Mouse (Mus musculus) forebrain, embryonic 11.5 days (tissue): ENCODE data around the gene Arhgef7. TPM values are rescaled to one million over a fixed set of nuclear protein-coding genes. Genes with fewer than 3 reads are reported as not detected.

Source experiments
- ATAC-seq: fragments of 200-750 bp; cut with Nextera tagmentation; replicated peaks from 2 replicates; pipeline ENCODE4 v1.8.0; 2017; ENCODE audit warnings: moderate TSS enrichment; ENCODE audit not compliant: low FRiP score
- DNase-seq: peaks from one replicate; pipeline ENCODE4 v3.0.0-alpha.2; 2017; ENCODE audit warnings: low spot score
- H3K27ac ChIP-seq: fragments of 300-500 bp; sonication (generic); 2 replicates; pipeline ENCODE4 v1.5.1; 2014; ENCODE audit warnings: low read depth, low read length
- H3K27me3 ChIP-seq: fragments of 300-500 bp; sonication (generic); 2 replicates; pipeline ENCODE4 v1.6.1; 2014; ENCODE audit warnings: mild to moderate bottlenecking, low read length, mixed read lengths; ENCODE audit not compliant: control insufficient read depth, insufficient read depth
- H3K36me3 ChIP-seq: fragments of 300-500 bp; sonication (generic); 2 replicates; pipeline ENCODE4 v1.6.1; 2014; ENCODE audit warnings: mild to moderate bottlenecking, low read length, moderate library complexity, mixed read lengths; ENCODE audit not compliant: control insufficient read depth, insufficient read depth
- H3K4me1 ChIP-seq: fragments of 300-500 bp; sonication (generic); replicated peaks from 2 replicates; pipeline ENCODE4 v1.6.1; 2014; ENCODE audit warnings: low read length, mixed read lengths; ENCODE audit not compliant: control insufficient read depth, insufficient read depth
- H3K4me2 ChIP-seq: fragments of 300-500 bp; sonication (generic); 2 replicates; pipeline ENCODE4 v1.6.1; 2014; ENCODE audit warnings: low read depth, mild to moderate bottlenecking, low read length, moderate library complexity, mixed read lengths; ENCODE audit not compliant: severe bottlenecking
- H3K4me3 ChIP-seq: fragments of 300-500 bp; sonication (generic); 2 replicates; pipeline ENCODE4 v1.5.1; 2014; ENCODE audit warnings: low read depth, low read length
- H3K9ac ChIP-seq: fragments of 300-500 bp; sonication (generic); 2 replicates; pipeline ENCODE4 v1.6.1; 2014; ENCODE audit warnings: low read length
- H3K9me3 ChIP-seq: fragments of 300-500 bp; sonication (generic); 2 replicates; pipeline ENCODE4 v1.6.1; 2016; ENCODE audit warnings: low read length, mixed read lengths; ENCODE audit not compliant: control insufficient read depth
- WGBS: fragments of 180-500 bp; shearing (Covaris S2); extraction: QIAGEN DNeasy Blood & Tissue Kit; methylation state at CpG from one replicate; pipeline ENCODE4 v1.1.7; 2014; 5-methylcytosine and 5-hydroxymethylcytosine counted together
- polyA plus RNA-seq: library from polyadenylated mRNA; unstranded; fragments of >200 nt; fragmentation: Nextera tagmentation; extraction: Ambion mirVana; gene quantifications from 2 replicates; pipeline ENCODE4 v1.2.1, GENCODE M21; 2014

Arhgef7 gene
- polyA plus RNA-seq, 1 experiment from 2014 or later: 81.9 TPM

DNA sequence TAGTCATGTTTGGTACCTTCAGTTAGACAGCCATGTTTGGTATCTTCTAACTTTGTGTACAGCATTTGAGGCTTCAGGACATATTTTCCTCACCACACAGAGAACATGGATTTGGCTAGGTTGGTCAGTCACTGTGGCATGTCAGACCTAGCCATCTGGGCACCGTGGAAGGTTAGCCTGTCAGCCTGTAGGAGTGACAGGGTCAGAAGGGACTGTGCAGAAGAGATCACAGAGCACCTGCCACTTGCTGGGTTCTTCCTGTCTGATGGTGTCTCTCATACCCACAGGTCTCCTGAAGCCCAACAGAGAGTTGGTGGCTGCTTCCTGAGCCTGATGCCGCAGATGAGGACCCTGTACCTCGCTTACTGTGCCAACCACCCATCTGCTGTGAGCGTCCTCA lies 77.4 kb downstream of the Arhgef7 start:
- no peaks in the 10 kb centered on the region for H3K4me1 ChIP-seq
- peaks cover 5% of the 10 kb centered on the region for H3K36me3 ChIP-seq
- no peak overlapping the region for H3K9ac ChIP-seq
- ATAC-seq (no peak), DNase-seq (no peak)
- H3K4me3 ChIP-seq: no peak overlapping the region
- no peaks in the 10 kb centered on the region for H3K9me3 ChIP-seq
- no peaks in the 10 kb centered on the region for H3K27me3 ChIP-seq
- H3K27ac ChIP-seq: no peak overlapping the region
- 95% methylated on average over 4 of the region's 4 CpGs for WGBS
- no peak overlapping the region for H3K4me2 ChIP-seq

DNA sequence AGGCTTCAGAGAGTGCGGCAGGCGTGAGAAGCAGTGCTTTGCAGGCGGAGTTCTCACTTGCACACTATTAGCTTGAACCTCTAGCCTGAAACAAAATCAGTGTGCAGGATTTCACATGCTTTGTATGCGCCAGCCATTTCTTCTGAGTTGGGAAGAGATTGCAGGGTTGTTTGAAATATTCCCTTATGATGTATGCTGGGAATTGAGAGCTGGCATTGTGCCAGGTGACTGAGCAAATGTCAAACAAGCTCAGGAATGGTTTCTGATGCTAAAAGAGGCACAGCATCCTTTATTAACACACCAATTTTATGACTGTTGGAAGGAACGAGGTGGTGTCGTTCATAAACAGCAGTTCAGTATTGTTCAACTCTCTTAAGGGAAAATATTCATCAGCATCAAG lies 78.7 kb downstream of the Arhgef7 start:
- DNase-seq (no peak), ATAC-seq (no peak)
- H3K9me3 ChIP-seq: no peaks in the 10 kb centered on the region
- no peak overlapping the region for H3K27ac ChIP-seq
- no peaks in the 10 kb centered on the region for H3K27me3 ChIP-seq
- no peak overlapping the region for H3K9ac ChIP-seq
- H3K4me1 ChIP-seq: no peaks in the 10 kb centered on the region
- H3K4me2 ChIP-seq: no peak overlapping the region
- 94% methylated on average over 6 of the region's 6 CpGs for WGBS
- H3K4me3 ChIP-seq: no peak overlapping the region
- peaks cover 9% of the 10 kb centered on the region for H3K36me3 ChIP-seq

DNA sequence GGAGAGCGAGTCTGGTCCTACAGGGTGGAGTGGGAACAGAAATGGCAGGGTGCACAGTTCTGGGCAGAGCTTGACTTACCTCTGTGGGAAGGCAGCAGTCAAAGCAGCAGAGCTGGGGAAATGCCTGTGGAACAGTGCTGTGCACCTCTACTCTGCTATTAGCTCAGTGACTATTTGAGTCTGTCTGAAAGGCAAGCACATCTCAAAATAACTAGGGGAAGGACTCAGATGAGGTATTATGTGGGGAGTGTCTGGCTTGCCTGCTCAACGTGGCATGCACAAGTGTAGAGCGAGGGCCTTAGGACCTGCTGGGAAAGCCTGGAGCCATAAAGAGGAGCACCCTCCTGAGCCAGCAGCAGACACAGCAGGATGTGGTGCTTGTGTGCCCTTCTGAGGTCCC lies 79.8 kb downstream of the Arhgef7 start:
- no peaks in the 10 kb centered on the region for H3K4me1 ChIP-seq
- DNase-seq (no peak), ATAC-seq (no peak)
- H3K4me2 ChIP-seq: no peak overlapping the region
- no peak overlapping the region for H3K9ac ChIP-seq
- H3K36me3 ChIP-seq: peaks cover 9% of the 10 kb centered on the region
- WGBS: 89% methylated on average over 3 of the region's 3 CpGs
- no peak overlapping the region for H3K4me3 ChIP-seq
- H3K27ac ChIP-seq: no peak overlapping the region
- no peaks in the 10 kb centered on the region for H3K9me3 ChIP-seq
- no peaks in the 10 kb centered on the region for H3K27me3 ChIP-seq

DNA sequence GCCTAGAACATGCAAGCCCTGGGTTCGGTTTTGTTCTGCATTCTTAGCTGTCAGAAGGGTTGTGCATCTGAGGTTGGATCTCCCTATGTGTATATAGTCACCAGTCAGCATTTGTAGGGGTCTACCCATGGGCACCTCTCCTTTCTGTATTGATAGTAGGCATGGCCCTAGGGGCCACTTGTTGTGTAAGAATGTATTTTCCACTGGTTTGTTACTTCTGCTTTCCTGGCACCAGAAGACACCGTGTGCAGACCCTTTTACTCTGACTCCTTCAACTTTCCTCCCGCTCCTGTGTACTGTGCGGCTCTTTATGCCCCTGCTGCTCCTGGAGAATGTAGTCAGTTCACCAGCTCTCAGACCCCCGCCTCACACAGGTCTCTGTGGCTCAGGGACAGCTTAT lies 80.5 kb downstream of the Arhgef7 start:
- ATAC-seq: no peak
- H3K9ac ChIP-seq: no peak overlapping the region
- H3K4me1 ChIP-seq: no peaks in the 10 kb centered on the region
- no peak overlapping the region for H3K4me2 ChIP-seq
- H3K27me3 ChIP-seq: no peaks in the 10 kb centered on the region
- H3K27ac ChIP-seq: no peak overlapping the region
- no peak for DNase-seq
- H3K9me3 ChIP-seq: no peaks in the 10 kb centered on the region
- WGBS: 91% methylated on average over 5 of the region's 5 CpGs
- H3K4me3 ChIP-seq: no peak overlapping the region
- H3K36me3 ChIP-seq: peaks cover 9% of the 10 kb centered on the region

DNA sequence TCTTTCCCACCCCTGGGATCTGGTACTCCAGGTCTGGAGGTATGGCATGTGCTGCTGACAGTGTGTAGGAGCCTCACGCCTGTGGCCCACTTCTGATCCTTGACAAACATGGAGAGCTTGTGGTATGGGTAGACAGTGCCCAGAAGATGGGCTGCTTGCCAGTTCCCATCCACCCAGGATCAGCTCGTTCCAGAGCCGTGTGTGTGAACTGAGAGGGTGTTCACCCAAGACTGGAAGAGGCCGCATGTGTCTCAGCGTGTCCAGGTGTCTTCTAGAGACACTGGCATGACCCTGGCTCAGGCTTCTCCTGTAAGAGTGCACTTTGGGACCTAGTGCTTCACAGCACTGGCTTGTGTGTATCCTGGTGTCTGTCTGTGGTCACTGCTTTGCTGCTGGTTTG lies 82.9 kb downstream of the Arhgef7 start:
- H3K9me3 ChIP-seq: no peaks in the 10 kb centered on the region
- WGBS: 96% methylated on average over 5 of the region's 5 CpGs
- DNase-seq (no peak), ATAC-seq (no peak)
- no peak overlapping the region for H3K27ac ChIP-seq
- no peaks in the 10 kb centered on the region for H3K4me1 ChIP-seq
- peaks cover 7% of the 10 kb centered on the region for H3K36me3 ChIP-seq
- no peak overlapping the region for H3K4me3 ChIP-seq
- H3K4me2 ChIP-seq: no peak overlapping the region
- H3K27me3 ChIP-seq: no peaks in the 10 kb centered on the region
- H3K9ac ChIP-seq: no peak overlapping the region

DNA sequence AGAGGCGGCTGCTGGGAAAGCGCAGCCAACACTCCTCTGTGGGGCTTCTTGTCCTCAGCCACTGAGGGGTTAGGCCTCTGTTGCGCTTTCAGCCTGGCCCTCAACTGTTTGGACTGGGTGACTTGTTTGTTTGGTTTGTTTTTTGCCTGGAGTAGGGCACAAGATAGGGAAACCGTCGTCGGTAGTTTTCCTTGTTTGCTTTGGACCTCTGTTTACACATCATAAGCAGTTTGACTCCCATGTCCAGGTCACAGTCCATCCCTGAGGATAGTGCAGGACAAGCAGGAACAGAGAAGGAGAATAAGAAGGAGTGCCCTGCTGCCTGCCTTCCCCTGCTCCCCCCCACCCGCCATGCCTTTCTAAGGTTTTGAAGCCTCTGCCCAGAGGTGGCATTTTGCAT lies 86.3 kb downstream of the Arhgef7 start:
- Histone ChIP-seq H3K27me3 (no peaks in the 10 kb centered on the region), H3K4me2 (no peak overlapping the region), H3K36me3 (peaks cover 11% of the 10 kb centered on the region), H3K4me1 (no peaks in the 10 kb centered on the region), H3K4me3 (no peak overlapping the region), H3K9ac (no peak overlapping the region), H3K9me3 (no peaks in the 10 kb centered on the region), H3K27ac (no peak overlapping the region)
- no peak for ATAC-seq
- no peak for DNase-seq
- 92% methylated on average over 7 of the region's 7 CpGs for WGBS

DNA sequence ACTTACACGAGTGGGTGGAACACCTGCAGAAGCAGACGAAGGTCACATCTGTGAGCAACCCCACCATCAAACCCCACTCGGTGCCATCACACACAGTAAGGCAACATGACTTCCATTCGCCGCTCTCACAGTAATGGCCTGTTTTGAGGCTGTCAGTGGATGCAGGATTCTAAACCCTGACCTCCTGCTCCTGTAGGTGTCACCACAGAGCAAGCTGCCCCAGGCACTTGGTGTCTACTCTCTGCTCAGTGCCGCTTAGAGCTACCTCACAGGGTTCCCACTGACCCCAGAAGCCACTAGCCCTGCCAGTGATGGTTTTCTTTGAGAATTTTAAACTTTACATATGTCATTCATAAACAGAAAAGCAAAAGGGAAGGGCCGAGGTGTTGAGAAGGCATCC lies 87.7 kb downstream of the Arhgef7 start:
- Histone ChIP-seq H3K4me1 (no peaks in the 10 kb centered on the region), H3K4me2 (no peak overlapping the region), H3K27me3 (no peaks in the 10 kb centered on the region), H3K36me3 (peaks cover 13% of the 10 kb centered on the region), H3K27ac (no peak overlapping the region), H3K4me3 (no peak overlapping the region), H3K9ac (no peak overlapping the region), H3K9me3 (no peaks in the 10 kb centered on the region)
- no peak for ATAC-seq
- no peak for DNase-seq
- WGBS: 84% methylated on average over 7 of the region's 7 CpGs

DNA sequence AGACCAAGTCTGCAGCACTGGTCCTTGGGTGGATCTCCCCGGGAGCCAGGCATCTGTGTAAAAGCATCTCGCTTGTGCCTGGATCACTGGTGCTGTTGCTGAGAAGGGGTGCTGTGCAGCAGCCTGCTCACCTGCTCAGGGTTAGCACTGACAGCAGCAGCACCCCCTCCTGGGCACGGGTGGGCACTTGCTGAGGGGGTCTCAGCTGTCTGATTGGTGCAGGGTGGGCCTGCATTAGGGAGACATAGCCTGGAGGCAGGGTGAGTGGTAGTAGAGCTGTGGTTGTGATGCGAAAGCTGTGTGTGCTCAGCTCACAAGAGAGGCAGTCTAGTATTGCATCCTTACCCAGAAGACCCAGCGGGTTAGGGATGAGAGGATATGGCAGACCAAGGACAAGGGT lies 92.6 kb downstream of the Arhgef7 start:
- WGBS: 89% methylated on average over 5 of the region's 5 CpGs
- DNase-seq: no peak
- Histone ChIP-seq H3K27me3 (no peaks in the 10 kb centered on the region), H3K4me2 (no peak overlapping the region), H3K9ac (no peak overlapping the region), H3K4me3 (no peak overlapping the region), H3K27ac (no peak overlapping the region), H3K36me3 (peaks cover 16% of the 10 kb centered on the region; the same call in 1 of the 2 replicates), H3K4me1 (no peaks in the 10 kb centered on the region), H3K9me3 (no peaks in the 10 kb centered on the region)
- ATAC-seq: no peak

DNA sequence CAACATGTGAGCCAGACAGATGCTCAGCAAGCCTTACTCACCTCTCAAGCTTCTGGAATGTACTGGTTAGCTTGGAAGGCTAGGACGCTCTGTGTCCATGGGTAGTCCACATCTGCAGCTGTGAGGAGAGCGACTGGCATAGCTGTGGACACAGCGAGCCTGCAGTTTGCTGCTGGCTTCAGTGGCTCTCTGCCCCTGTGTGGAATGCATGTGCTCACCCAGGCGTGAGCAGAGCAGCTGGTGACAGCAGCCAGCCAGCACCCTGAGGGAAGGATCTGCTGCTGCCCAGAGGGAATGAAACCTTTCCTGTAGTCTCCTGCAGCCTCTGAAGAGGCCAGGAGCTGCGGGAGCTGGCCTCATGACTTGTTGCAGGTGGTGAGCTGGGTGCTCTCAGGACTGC lies 93.0 kb downstream of the Arhgef7 start:
- Histone ChIP-seq H3K4me3 (no peak overlapping the region), H3K27ac (no peak overlapping the region), H3K4me1 (no peaks in the 10 kb centered on the region), H3K27me3 (no peaks in the 10 kb centered on the region), H3K9ac (no peak overlapping the region), H3K36me3 (peaks cover 14% of the 10 kb centered on the region; the same call in 1 of the 2 replicates), H3K4me2 (no peak overlapping the region), H3K9me3 (no peaks in the 10 kb centered on the region)
- WGBS: 89% methylated on average over 5 of the region's 5 CpGs
- ATAC-seq: no peak
- no peak for DNase-seq
